Mouse (Mus musculus) hindbrain, embryonic 11.5 days (tissue): ENCODE measurements at regions not wholly inside any gene's neighbourhood (a gene's known extent, or its start where the extent isn't known, plus 50 kb on each side); places are given as distances from the start of the nearest gene placed in this dataset.

Experiments used
- ATAC-seq: fragments of 200-750 bp; cut with Nextera tagmentation; 2 replicates; pipeline ENCODE4 v1.8.0; 2017; ENCODE audit warnings: mild to moderate bottlenecking, moderate TSS enrichment, moderate library complexity; ENCODE audit not compliant: low FRiP score
- DNase-seq: peaks from one replicate; pipeline ENCODE4 v3.0.0-alpha.2; 2015; ENCODE audit warnings: low spot score
- H3K27ac ChIP-seq: fragments of 300-500 bp; sonication (generic); 2 replicates; pipeline ENCODE4 v1.5.1; 2014; ENCODE audit warnings: mild to moderate bottlenecking, low read depth, low read length
- H3K27me3 ChIP-seq: fragments of 300-500 bp; sonication (generic); 2 replicates; pipeline ENCODE4 v1.6.1; 2014; ENCODE audit warnings: mild to moderate bottlenecking, low read length, moderate library complexity, mixed read lengths; ENCODE audit not compliant: control insufficient read depth, insufficient read depth
- H3K36me3 ChIP-seq: fragments of 300-500 bp; sonication (generic); 2 replicates; pipeline ENCODE4 v1.6.1; 2014; ENCODE audit warnings: mild to moderate bottlenecking, low read length, moderate library complexity, mixed read lengths; ENCODE audit not compliant: control insufficient read depth, insufficient read depth
- H3K4me1 ChIP-seq: fragments of 300-500 bp; sonication (generic); replicated peaks from 2 replicates; pipeline ENCODE4 v1.6.1; 2014; ENCODE audit warnings: low read length, mixed read lengths; ENCODE audit not compliant: control insufficient read depth, insufficient read depth
- H3K4me2 ChIP-seq: fragments of 300-500 bp; sonication (generic); replicated peaks from 2 replicates; pipeline ENCODE4 v1.6.1; 2014; ENCODE audit warnings: mild to moderate bottlenecking, low read depth, low read length
- H3K4me3 ChIP-seq: fragments of 300-500 bp; sonication (generic); 2 replicates; pipeline ENCODE4 v1.5.1; 2014; ENCODE audit warnings: low read depth, low read length
- H3K9ac ChIP-seq: fragments of 300-500 bp; sonication (generic); 2 replicates; pipeline ENCODE4 v1.6.1; 2014; ENCODE audit warnings: low read depth, low read length
- H3K9me3 ChIP-seq: fragments of 300-500 bp; sonication (generic); 2 replicates; pipeline ENCODE4 v1.6.1; 2016; ENCODE audit warnings: low read length; ENCODE audit not compliant: control insufficient read depth
- WGBS: fragments of 180-500 bp; shearing (Covaris S2); extraction: QIAGEN DNeasy Blood & Tissue Kit; methylation state at CpG from one replicate; pipeline ENCODE4 v1.1.7; 2014; 5-methylcytosine and 5-hydroxymethylcytosine counted together

GRCm38 (mm10) chr1:80039161-80039560 lies 178.2 kb upstream of the Serpine2 start:
- Histone ChIP-seq H3K4me2 (no peak overlapping the region), H3K4me1 (no peaks in the 10 kb centered on the region), H3K9me3 (no peaks in the 10 kb centered on the region), H3K9ac (no peak overlapping the region), H3K4me3 (no peak overlapping the region), H3K27ac (no peak overlapping the region), H3K36me3 (no peaks in the 10 kb centered on the region), H3K27me3 (no peaks in the 10 kb centered on the region)
- no peak for DNase-seq
- ATAC-seq: no peak
- 79% methylated on average over 4 of the region's 4 CpGs for WGBS

- no peaks in the 10 kb centered on the region for H3K9me3 ChIP-seq
- no peak for DNase-seq
- no peak overlapping the region for H3K27ac ChIP-seq
- H3K9ac ChIP-seq: no peak overlapping the region
- no peaks in the 10 kb centered on the region for H3K4me1 ChIP-seq
- ATAC-seq: no peak
- no peaks in the 10 kb centered on the region for H3K27me3 ChIP-seq
- no peaks in the 10 kb centered on the region for H3K36me3 ChIP-seq
- no peak overlapping the region for H3K4me2 ChIP-seq
- no peak overlapping the region for H3K4me3 ChIP-seq
Observed at GRCm38 (mm10) chr1:80038059-80038458, 177.1 kb upstream of the Serpine2 start.

GRCm38 (mm10) chr1:80036436-80036835 lies 175.5 kb upstream of the Serpine2 start:
- H3K4me2 ChIP-seq: no peak overlapping the region
- ATAC-seq (no peak), DNase-seq (no peak)
- H3K4me3 ChIP-seq: no peak overlapping the region
- no peaks in the 10 kb centered on the region for H3K9me3 ChIP-seq
- no peak overlapping the region for H3K27ac ChIP-seq
- no peaks in the 10 kb centered on the region for H3K27me3 ChIP-seq
- no peaks in the 10 kb centered on the region for H3K4me1 ChIP-seq
- no peak overlapping the region for H3K9ac ChIP-seq
- WGBS: 93% methylated on average over 4 of the region's 4 CpGs
- no peaks in the 10 kb centered on the region for H3K36me3 ChIP-seq

GRCm38 (mm10) chr1:80033522-80033921 lies 172.5 kb upstream of the Serpine2 start:
- no peaks in the 10 kb centered on the region for H3K9me3 ChIP-seq
- DNase-seq (no peak), ATAC-seq (peak; percentile 49; the same call in 1 of the 2 replicates)
- no peaks in the 10 kb centered on the region for H3K36me3 ChIP-seq
- no peaks in the 10 kb centered on the region for H3K4me1 ChIP-seq
- H3K27ac ChIP-seq: no peak overlapping the region
- WGBS: 57% methylated on average over 6 of the region's 6 CpGs
- H3K27me3 ChIP-seq: no peaks in the 10 kb centered on the region
- H3K4me2 ChIP-seq: no peak overlapping the region
- H3K4me3 ChIP-seq: no peak overlapping the region
- no peak overlapping the region for H3K9ac ChIP-seq

GRCm38 (mm10) chr1:80033121-80033520 lies 172.1 kb upstream of the Serpine2 start:
- no peak for DNase-seq
- H3K4me2 ChIP-seq: no peak overlapping the region
- H3K9me3 ChIP-seq: no peaks in the 10 kb centered on the region
- H3K36me3 ChIP-seq: no peaks in the 10 kb centered on the region
- 33% methylated on average over 2 of the region's 2 CpGs for WGBS
- ATAC-seq: peak; percentile 43
- H3K27ac ChIP-seq: 0 out of 2 replicates have a peak overlapping the region, but pooled peaks have one; percentile 0
- H3K4me1 ChIP-seq: no peaks in the 10 kb centered on the region
- no peaks in the 10 kb centered on the region for H3K27me3 ChIP-seq
- no peak overlapping the region for H3K9ac ChIP-seq
- no peak overlapping the region for H3K4me3 ChIP-seq

- ATAC-seq: no peak
Observed at GRCm38 (mm10) chr1:80032464-80032863, 171.5 kb upstream of the Serpine2 start.

GRCm38 (mm10) chr1:80030635-80031034 lies 169.7 kb upstream of the Serpine2 start:
- Histone ChIP-seq H3K36me3 (no peaks in the 10 kb centered on the region), H3K9me3 (no peaks in the 10 kb centered on the region), H3K9ac (no peak overlapping the region), H3K27me3 (no peaks in the 10 kb centered on the region), H3K4me3 (no peak overlapping the region), H3K27ac (no peak overlapping the region), H3K4me1 (no peaks in the 10 kb centered on the region), H3K4me2 (no peak overlapping the region)
- ATAC-seq (no peak), DNase-seq (no peak)
- 85% methylated on average over 1 of the region's 1 CpGs for WGBS

More at GRCm38 (mm10) chr1:80032464-80032863, 171.5 kb upstream of the Serpine2 start:
- Histone ChIP-seq H3K4me2 (no peak overlapping the region), H3K27ac (no peak overlapping the region), H3K9ac (no peak overlapping the region), H3K4me1 (no peaks in the 10 kb centered on the region), H3K9me3 (no peaks in the 10 kb centered on the region), H3K27me3 (no peaks in the 10 kb centered on the region), H3K4me3 (no peak overlapping the region), H3K36me3 (no peaks in the 10 kb centered on the region)
- no peak for DNase-seq

GRCm38 (mm10) chr1:80030224-80030623 lies 169.2 kb upstream of the Serpine2 start:
- Histone ChIP-seq H3K9ac (no peak overlapping the region), H3K36me3 (no peaks in the 10 kb centered on the region), H3K4me1 (no peaks in the 10 kb centered on the region), H3K4me3 (no peak overlapping the region), H3K4me2 (no peak overlapping the region), H3K27ac (no peak overlapping the region), H3K27me3 (no peaks in the 10 kb centered on the region), H3K9me3 (no peaks in the 10 kb centered on the region)
- WGBS: 85% methylated on average over 3 of the region's 3 CpGs
- DNase-seq: no peak
- ATAC-seq: peak; percentile 59; the same call in 1 of the 2 replicates

- ATAC-seq: no peak
- no peak overlapping the region for H3K27ac ChIP-seq
- WGBS: 95% methylated on average over 4 of the region's 4 CpGs
Observed at GRCm38 (mm10) chr1:80025863-80026616, 165.1 kb upstream of the Serpine2 start.

More at GRCm38 (mm10) chr1:80025863-80026616, 165.1 kb upstream of the Serpine2 start:
- Histone ChIP-seq H3K27me3 (no peaks in the 10 kb centered on the region), H3K4me2 (no peak overlapping the region), H3K4me3 (no peak overlapping the region), H3K4me1 (no peaks in the 10 kb centered on the region), H3K9me3 (no peaks in the 10 kb centered on the region), H3K36me3 (no peaks in the 10 kb centered on the region), H3K9ac (no peak overlapping the region)
- no peak for DNase-seq
